Mouse (Mus musculus): ENCODE results near the gene Zbtb38. TPM values are rescaled to one million over a fixed set of nuclear protein-coding genes. Genes with fewer than 3 reads are reported as not detected.

Gene Zbtb38
- total RNA-seq, 4 experiments from 2014 or later, result 32.6 to 33.9 (median 32.9) TPM

GRCm38 (mm10) chr9:96731039-96731895 is 21.4 kb downstream of the Zbtb38 start:
- DNase-seq (ENCODE audit: low spot score in 2 of 2), result no peak

GRCm38 (mm10) chr9:96730311-96730625 is 22.4 kb downstream of the Zbtb38 start:
- DNase-seq (ENCODE audit: low spot score in 2 of 2), result no peak

- no peak for DNase-seq (ENCODE audit: low spot score in 2 of 2)
These were observed 22.9 kb downstream of the Zbtb38 start for GRCm38 (mm10) chr9:96729537-96730310.

- no peak for DNase-seq (ENCODE audit: low spot score in 2 of 2)
These were observed 24.1 kb downstream of the Zbtb38 start for GRCm38 (mm10) chr9:96728338-96729162.

- DNase-seq (ENCODE audit: low spot score in 2 of 2), result no peak
These were observed 24.9 kb downstream of the Zbtb38 start for GRCm38 (mm10) chr9:96727688-96728087.

GRCm38 (mm10) chr9:96726336-96727131 is 26.1 kb downstream of the Zbtb38 start:
- DNase-seq (ENCODE audit: low spot score in 2 of 2), result no peak

- DNase-seq (ENCODE audit: low spot score in 2 of 2), result no peak
These were observed 26.9 kb downstream of the Zbtb38 start for GRCm38 (mm10) chr9:96725582-96726320.

- no peak for DNase-seq (ENCODE audit: low spot score in 2 of 2)
These were observed 29.0 kb downstream of the Zbtb38 start for GRCm38 (mm10) chr9:96723650-96724049.

GRCm38 (mm10) chr9:96721163-96721799 is 31.4 kb downstream of the Zbtb38 start:
- no peak for DNase-seq (ENCODE audit: low spot score in 2 of 2)

GRCm38 (mm10) chr9:96720510-96721162 is 32.0 kb downstream of the Zbtb38 start:
- DNase-seq (ENCODE audit: low spot score in 2 of 2), result no peak

GRCm38 (mm10) chr9:96719408-96720158 is 33.0 kb downstream of the Zbtb38 start:
- DNase-seq (ENCODE audit: low spot score in 2 of 2), result peak; percentile 57 to 70

GRCm38 (mm10) chr9:96718888-96719287 is 33.7 kb downstream of the Zbtb38 start:
- no peak for DNase-seq (ENCODE audit: low spot score in 2 of 2)

GRCm38 (mm10) chr9:96718402-96718798 is 34.2 kb downstream of the Zbtb38 start:
- DNase-seq (ENCODE audit: low spot score in 2 of 2), result no peak

- DNase-seq (ENCODE audit: low spot score in 2 of 2), result no peak
These were observed 34.8 kb downstream of the Zbtb38 start for GRCm38 (mm10) chr9:96717698-96718401.

- no peak for DNase-seq (ENCODE audit: low spot score in 2 of 2)
These were observed 35.7 kb downstream of the Zbtb38 start for GRCm38 (mm10) chr9:96716735-96717444.

GRCm38 (mm10) chr9:96716136-96716535 is 36.5 kb downstream of the Zbtb38 start:
- DNase-seq (ENCODE audit: low spot score in 2 of 2), result no peak

GRCm38 (mm10) chr9:96715171-96715570 is 37.5 kb downstream of the Zbtb38 start:
- DNase-seq (ENCODE audit: low spot score in 2 of 2), result no peak
